Mouse (Mus musculus) E14TG2a.4 (cell line): ENCODE data around the gene Ubr4.

Source experiments
- CTCF ChIP-seq: conservative IDR thresholded peaks from 2 replicates; pipeline ENCODE4 v1.5.1; 2014; ENCODE audit warnings: low read length
- NANOG ChIP-seq: IDR thresholded peaks from 2 replicates; pipeline ENCODE4 v1.6.1; 2014; ENCODE audit warnings: borderline replicate concordance, low read length, mixed read lengths
- POU5F1 ChIP-seq: IDR thresholded peaks from 2 replicates; pipeline ENCODE4 v1.6.1; 2014; ENCODE audit warnings: low read length, borderline replicate concordance

GRCm38 (mm10) chr4:139532081-139532480 is 179.7 kb downstream of the Ubr4 start:
- no peak for TF ChIP-seq NANOG
- no peak for TF ChIP-seq CTCF
- no peak for TF ChIP-seq POU5F1
